Mouse (Mus musculus): ENCODE measurements around the gene Flt3. TPM values are rescaled to one million over a fixed set of nuclear protein-coding genes. Genes with fewer than 3 reads are reported as not detected.

Flt3 gene
- polyA plus RNA-seq, 1 experiment = 1.7 TPM

GRCm38 (mm10) chr5:147291764-147292505 is 108.4 kb downstream of the Flt3 start:
- DNase-seq (ENCODE audit: low spot score) = no peak

DNA sequence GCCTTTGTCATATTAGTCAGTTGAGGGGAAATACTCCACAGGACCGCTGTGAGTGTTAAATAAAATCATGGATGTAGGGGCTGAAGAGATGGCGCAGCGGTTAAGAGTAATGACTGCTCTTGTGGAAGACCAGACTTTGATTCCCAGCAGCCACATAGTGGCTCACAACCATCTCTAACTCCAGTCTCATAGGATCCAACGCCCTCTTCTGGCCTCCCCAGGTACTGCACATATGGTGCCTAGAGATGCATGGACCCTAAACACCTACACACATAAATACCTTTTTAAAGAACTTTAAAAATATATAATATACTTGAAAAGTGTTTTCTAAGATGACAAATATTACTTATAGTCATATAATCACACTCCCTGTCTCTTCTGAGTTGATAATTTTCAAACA is 115.9 kb downstream of the Flt3 start:
- DNase-seq (ENCODE audit: low spot score) = no peak

Other genes starting within 250 kb of the Flt3 start
- gene Gsx1, start 211.8 kb downstream of the Flt3 start, polyA plus RNA-seq (2012; rRNA removed) = not detected in 2 replicates
- gene Pdx1, start 130.5 kb downstream of the Flt3 start, polyA plus RNA-seq (2012; rRNA removed) = not detected in 2 replicates
- gene Cdx2, start 93.2 kb downstream of the Flt3 start, polyA plus RNA-seq (2012; rRNA removed) = not detected in 2 replicates
- gene Urad, start 78.0 kb downstream of the Flt3 start, polyA plus RNA-seq (2012; rRNA removed) = not detected in 2 replicates
- 51.1 and 60.4 TPM in 2 replicates for gene Pan3, start 29.7 kb upstream of the Flt3 start, polyA plus RNA-seq (2012; rRNA removed)

Data from urinary bladder, adult 2 months (tissue).